Mouse (Mus musculus) monocyte, adult 2 months (primary cell): ENCODE data around the gene Rem2.

Source experiments
- DNase-seq, 2 experiments: peaks; one replicate each; pipeline ENCODE4 v3.0.0; 2022; ENCODE audit warnings: low spot score in 2 of 2, low read depth in 1 of 2

The Rem2 gene

GRCm38 (mm10) chr14:54443712-54444618 is 31.9 kb upstream of the Rem2 start:
- DNase-seq = no peak

DNA sequence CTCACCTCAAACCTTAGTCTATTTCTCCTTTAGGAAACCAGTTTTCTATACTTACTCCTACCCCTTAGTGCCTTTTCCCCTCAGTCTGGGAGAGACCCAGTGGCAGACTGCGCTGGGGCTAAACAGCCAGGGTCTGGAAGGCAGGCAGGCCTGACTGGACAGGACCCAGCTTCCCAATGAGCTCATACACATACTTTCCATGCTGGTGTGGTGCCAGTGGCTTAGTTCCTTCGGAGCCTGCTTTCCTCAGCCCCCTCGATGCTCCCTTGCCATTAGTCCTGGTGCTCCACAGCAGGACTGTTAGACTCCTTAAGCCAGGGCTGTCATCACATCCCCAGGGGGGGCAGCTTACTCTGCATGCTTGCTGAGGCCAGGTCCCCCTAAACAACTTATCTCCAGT is 30.4 kb upstream of the Rem2 start:
- DNase-seq = no peak

DNA sequence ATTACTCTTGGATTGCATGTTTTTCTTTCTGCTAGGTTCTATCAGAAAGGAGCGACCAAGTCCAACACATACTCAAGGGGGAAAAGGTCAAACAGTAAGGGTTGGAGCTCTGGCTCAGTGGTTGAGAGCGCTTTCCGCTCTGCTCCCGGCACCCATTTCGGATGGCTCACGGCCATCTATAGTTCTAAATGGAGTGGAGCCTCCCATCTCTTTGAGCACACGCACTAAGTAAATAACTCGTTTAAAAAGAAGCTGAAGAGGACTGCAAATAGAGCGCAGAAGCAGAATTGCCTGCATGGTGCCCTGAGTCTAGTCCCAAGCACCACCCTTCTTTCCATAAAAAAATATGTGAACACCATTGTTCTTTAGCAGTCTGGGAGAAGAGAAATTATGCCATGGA is 22.3 kb upstream of the Rem2 start:
- no peak for DNase-seq

DNA sequence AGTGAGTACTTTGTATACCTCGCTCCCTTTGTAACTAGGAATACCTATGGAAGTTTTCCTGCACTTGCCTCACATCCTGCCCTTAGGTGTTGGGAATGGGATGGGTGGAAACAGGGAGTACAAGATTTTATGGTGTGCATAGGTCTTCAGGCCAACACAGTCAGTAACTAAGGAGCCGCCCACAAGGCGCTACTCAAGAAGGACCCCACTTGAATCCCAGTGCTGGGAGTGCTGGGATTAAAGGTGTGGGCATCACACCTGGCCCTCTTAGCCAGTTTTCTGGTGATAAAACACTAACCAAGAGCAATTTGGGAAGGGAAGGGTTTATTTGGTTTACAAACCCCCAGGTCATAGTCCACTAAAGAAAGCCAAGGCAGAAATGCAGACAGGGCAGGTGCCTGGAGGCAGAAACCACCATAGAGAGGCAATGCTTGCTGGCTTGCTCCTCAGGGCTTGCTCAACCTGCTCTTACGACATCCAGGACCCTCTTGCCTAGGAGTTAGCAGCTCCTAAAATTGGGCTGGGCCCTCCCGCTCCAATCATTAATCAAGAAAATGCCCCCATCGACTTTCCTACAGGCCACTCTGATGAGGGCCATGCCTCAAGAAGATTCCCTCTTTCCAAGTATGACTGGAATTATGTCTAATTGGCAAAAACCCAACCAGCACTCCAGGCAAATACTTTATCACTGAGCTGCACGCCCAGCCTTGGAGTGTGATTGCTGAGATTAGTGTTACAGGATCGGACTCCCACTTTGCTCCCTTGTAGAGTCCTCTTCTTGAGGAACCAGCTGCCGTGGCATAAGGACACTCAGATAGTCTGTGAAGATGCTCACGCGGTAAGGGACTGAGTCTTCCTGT is 21.0 kb upstream of the Rem2 start:
- DNase-seq = no peak

DNA sequence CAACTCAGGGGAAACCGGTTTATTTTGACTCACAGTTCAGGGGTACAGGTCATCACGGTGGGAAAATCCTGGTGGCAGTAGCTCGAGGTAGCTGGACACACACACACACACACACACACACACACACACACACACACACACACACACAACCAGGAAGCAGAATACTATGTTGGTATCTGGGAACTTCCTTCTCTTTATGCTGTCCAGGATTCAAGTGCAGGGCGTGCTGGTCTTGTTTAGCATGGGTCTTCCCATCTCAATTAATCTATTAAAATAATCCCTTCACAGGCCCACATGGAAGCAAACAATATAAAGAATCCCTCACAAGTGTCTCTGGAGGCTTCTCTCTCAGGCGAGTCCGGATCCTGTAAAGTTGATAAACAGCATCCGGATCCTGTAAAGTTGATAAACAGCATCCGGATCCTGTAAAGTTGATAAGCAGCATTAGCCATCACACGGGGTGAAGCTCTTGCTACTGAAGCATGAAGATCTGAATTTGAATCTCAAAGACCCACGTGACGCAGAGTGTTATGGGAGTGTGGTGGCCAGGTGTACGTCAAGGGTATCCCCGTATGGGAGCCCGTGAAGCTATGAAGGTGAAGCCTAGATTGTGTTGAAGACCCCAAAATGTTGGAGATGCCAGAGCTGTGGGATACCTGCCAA is 17.9 kb upstream of the Rem2 start:
- no peak for DNase-seq

DNA sequence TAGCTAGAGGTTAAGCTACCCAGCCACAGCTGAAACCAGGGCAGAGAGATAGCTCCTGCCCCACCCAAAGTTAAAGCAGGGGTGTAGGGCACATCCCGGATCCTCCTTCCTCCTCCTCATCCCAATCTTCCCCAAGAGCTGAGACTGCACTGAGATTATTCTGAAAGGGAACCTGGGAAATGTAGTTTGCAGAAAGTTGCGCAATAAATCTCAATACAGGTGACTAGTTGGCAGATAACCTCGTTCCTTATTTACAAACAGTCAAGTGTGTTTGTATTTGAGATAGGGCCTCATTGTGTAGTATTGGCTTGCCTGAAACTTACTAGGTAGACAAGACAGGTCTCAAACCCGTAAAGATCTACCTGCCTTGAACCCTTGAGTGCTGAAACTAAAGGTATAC is 13.8 kb upstream of the Rem2 start:
- DNase-seq = no peak

DNA sequence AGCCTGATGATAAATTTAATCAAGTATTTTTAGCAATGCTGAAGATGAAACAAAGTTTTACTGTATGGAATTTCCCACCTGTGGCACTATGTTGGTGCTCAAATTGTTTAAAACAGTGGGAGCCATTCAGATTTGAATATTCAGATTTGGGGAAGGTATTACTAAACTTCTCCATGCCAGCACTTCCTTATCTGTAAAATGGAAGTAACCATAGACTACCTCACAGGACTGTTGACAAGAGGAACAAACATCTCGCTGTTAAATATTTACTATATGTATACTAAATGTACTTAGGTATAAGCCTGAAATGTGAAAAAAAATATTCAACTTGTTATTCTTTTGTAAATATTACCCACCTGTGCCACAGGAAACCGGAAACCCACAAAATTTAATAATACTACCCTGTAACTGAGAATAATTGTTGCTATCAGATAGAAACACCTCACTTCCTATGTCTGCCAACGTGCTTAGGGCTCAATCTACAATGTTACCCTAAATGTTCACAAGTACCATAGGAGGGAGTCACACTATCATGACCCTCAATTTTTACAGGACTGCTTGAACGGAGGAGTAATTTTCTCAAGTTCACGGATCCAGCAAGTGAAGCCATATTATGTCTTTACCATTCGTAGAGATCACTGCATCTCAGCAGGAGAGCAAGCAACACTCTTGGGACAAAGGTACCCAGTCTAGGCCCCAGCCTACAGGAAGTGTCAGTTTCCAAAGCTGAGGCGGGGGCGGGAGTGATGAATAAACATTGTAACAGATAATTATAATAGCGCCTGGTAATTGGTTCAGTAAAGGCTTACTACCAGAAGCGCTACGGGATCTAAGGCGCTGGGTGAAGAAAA is 12.6 kb upstream of the Rem2 start:
- DNase-seq = no peak

- DNase-seq = peak; percentile 60 to 82
These were observed 12.0 kb upstream of the Rem2 start, which contains the start of gene Lrp10 for GRCm38 (mm10) chr14:54463959-54464292. Gene Lrp10 (plus strand): TSS chr14:54464137.

DNA sequence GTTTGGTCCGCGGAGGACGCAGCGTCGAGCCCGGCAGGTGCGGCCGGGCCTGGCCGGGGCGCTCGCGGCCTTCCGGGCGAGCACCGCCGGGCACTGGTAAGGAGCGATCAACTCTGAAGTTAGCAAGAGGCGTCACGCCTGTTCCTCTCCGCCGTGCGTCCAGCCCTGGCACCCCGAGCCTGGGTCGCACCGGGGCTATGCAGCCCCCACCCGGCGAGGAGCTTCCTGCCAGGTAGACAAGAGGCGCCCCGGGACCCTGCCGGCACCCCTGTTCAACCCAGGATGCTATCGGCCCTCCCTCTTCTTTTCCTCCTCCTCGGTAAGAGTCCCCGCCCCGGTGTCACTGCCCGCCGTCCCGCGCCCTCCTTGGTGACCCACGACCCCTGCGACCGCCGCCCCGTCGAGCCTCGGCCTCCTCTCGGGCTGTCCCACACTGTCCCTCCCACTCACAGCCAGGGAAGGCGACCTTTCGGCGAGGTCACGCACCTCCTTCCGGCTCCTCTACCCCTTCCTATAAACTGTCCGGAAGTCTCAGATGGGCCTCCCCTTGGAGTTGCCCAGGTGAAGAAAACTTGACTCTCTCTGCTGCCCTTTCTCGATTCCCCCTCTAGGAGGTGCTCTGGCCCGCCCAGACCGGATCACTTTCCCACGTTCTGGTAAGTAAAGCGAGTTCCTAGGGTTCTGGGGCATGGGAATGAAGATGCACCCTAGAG is 11.5 kb upstream of the Rem2 start:
- peak; percentile 22 to 43 for DNase-seq

DNA sequence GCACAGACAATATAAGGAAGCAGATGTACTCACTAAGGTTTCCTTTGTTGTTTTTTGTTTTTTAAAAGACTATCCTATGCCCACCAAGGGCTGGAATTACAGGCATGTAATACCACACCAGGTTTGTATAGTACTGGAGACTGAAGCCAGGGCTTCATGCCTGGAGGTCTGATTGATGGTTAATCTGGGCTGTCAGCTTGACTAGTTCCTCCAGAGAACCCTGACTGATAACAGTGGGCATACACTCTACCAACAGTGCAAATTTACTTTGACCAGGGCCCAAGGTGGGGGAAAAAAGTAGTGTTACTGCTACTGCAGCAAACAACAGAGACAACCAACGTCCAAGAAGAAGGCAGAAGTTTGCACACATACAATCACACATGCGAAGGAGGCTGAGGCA is 4.4 kb upstream of the Rem2 start:
- no peak for DNase-seq

DNA sequence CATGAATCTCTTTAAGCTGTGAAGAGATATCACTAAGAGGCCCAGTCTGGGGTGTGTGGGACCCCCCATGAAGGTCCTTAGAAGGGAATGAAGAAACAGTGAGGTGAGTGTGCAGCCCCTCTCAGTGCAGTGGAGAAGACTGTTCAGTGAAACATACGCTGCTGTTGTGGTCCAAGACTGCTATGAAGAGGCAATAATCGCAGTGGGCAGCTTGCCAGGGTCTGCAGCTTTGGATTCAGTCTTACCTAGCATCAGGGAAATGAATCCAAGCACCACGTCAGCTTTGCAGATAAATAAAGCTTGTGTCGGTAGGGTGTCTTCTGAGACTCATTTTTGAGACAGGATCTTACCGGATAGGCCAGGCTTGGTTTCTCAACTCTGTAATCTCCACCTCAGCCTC is 3.2 kb upstream of the Rem2 start:
- DNase-seq = no peak

DNA sequence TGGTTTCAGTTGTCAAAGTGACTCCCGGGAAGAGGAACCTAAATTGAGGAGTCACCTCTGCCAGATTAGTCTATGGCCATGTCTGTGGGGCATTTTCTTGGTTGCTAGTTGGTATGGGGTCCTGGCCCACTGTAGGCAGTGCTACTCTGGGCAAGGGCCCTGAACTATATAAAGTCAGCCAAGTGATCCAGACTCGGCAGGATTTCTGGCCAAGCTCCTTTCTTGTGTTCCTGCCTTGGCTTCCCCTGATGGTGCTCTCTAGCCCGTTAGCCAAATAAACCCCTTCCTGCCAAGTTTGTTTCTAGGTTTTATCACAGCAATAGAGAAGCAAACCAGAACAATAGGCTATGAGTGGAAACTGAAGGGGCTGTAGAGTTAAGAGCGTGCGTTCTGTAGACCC is 1.2 kb upstream of the Rem2 start:
- no peak for DNase-seq

- no peak for DNase-seq
These were observed 1.4 kb downstream of the Rem2 start for GRCm38 (mm10) chr14:54477172-54477909.

- no peak for DNase-seq
These were observed 3.6 kb downstream of the Rem2 start for GRCm38 (mm10) chr14:54479451-54479920.

DNA sequence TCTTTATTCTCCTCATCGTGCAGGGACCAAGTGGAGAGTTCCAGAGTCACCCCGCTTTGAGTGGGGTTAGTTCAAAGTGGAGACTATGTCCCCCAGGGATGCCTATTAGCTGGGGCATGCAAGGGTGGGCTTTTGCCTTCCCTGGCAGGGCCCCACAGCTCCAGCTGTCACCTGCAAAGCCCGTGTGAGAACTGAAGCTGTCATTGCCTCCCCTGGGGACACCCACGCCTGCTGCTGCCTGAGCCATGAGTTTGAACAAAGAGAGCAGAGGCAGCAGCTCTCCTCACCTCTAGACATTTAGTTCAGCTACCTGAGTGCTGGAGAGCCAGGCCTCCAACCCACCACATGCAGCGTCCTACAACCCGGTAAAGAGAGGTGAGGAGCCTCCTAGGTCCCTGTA is 4.8 kb downstream of the Rem2 start:
- DNase-seq = no peak

DNA sequence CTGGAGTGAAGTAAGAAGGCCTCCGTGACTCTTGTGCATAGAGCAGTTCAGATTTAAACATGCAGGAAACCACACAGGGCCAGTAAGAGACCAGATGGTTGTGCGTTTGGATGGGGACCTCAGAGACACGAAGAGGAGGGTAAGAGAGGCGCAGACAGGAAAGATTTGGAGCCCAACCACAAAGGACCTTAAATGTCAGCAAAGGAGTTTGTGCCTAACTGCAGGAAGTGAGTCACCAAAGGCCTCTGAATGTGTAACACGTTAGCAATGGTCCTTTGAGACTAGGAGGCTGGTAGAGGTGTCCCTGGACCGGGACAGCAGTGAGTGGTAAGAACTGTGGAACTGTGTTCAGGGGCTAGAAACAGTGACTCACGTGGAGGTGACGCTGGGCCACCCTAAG is 5.5 kb downstream of the Rem2 start:
- no peak for DNase-seq

- DNase-seq = peak; percentile 38 to 60
These were observed 6.6 kb downstream of the Rem2 start for GRCm38 (mm10) chr14:54482498-54482897.

- DNase-seq = no peak
These were observed 10.0 kb downstream of the Rem2 start for GRCm38 (mm10) chr14:54485899-54486298.

DNA sequence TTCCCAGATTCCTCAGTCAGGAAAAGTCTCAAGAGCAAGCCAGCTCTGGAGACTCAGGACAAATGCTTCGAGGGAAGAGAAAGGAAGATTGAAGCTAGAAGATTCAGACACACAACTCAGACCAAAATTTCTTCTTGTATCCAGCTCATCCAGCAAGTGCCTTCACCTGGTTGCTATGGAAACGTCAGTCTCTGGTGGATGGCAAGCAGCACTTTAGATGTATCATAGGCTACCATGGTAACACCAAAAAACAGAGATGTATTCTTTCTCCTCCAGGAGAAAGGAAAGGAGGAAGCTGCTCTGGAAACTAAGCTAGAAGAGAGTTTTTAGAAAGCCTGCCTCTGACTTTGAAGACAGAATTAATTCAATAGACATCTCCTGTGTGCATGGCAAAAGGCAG is 11.8 kb downstream of the Rem2 start:
- no peak for DNase-seq
